Comparison of ENCODE assay signal across 28 mouse cellular contexts in genomic region chr14:122424441-122424840, GRCm38 (mm10). TPM values are rescaled to one million over a fixed set of nuclear protein-coding genes. Genes with fewer than 3 reads are reported as not detected.
A peak's percentile ranks its signal among the peaks of the same experiment; 100 is the strongest.
DNase-seq lines count a peak whose midpoint lies in the region; ATAC-seq and TF ChIP-seq lines count a peak whose summit lies in the region.
"Had no signal": no experiment of that assay in that cellular context is flagged by ENCODE, and none has a peak within 500 bp of the region (broad histone marks: within the 10 kb centered on the region; RNA-seq: fewer than 3 reads in every experiment).

No protein-coding gene starts in this region.

- no peaks in the 10 kb centered on the region for H3K36me3 ChIP-seq in embryonic facial prominence, embryonic 14.5 days (ENCODE audit: control insufficient read depth, insufficient read depth, low read length)
- no peaks in the 10 kb centered on the region for H3K36me3 ChIP-seq in embryonic facial prominence, embryonic 10.5 days (replicated peaks)
- H3K36me3 ChIP-seq in limb, embryonic 14.5 days (ENCODE audit: control insufficient read depth, insufficient read depth, low read length): no peaks in the 10 kb centered on the region
- H3K36me3 ChIP-seq in limb, embryonic 10.5 days: no peaks in the 10 kb centered on the region
- H3K36me3 ChIP-seq: embryonic facial prominence, embryonic 15.5 days; forebrain, embryonic 12.5 days; heart, embryonic 12.5 days; heart, embryonic 15.5 days; hindbrain, embryonic 10.5 days had no signal

- 0 out of 2 replicates have a peak, but pooled peaks cover 3% of the 10 kb centered on the region for H3K4me1 ChIP-seq in embryonic facial prominence, embryonic 14.5 days (ENCODE audit: control insufficient read depth, insufficient read depth, low read length)
- H3K4me1 ChIP-seq in embryonic facial prominence, embryonic 10.5 days: peaks cover 38% of the 10 kb centered on the region
- no peaks in the 10 kb centered on the region for H3K4me1 ChIP-seq in limb, embryonic 14.5 days (ENCODE audit: control insufficient read depth, insufficient read depth, low read length)
- peaks cover 32% of the 10 kb centered on the region for H3K4me1 ChIP-seq in limb, embryonic 10.5 days
- H3K4me1 ChIP-seq: heart, embryonic 12.5 days; heart, embryonic 15.5 days had no signal

- H3K27me3 ChIP-seq in embryonic facial prominence, embryonic 14.5 days (replicated peaks; ENCODE audit: control insufficient read depth, insufficient read depth, low read length): no peaks in the 10 kb centered on the region
- peaks cover 11% of the 10 kb centered on the region; the same call in 1 of the 2 replicates for H3K27me3 ChIP-seq in embryonic facial prominence, embryonic 10.5 days (replicated peaks; ENCODE audit: low read depth, poor library complexity, severe bottlenecking)
- H3K27me3 ChIP-seq in limb, embryonic 14.5 days (ENCODE audit: control insufficient read depth, insufficient read depth, low read length): no peaks in the 10 kb centered on the region
- H3K27me3 ChIP-seq in limb, embryonic 10.5 days (ENCODE audit: low read depth, poor library complexity, severe bottlenecking): no peaks in the 10 kb centered on the region
- H3K27me3 ChIP-seq: embryonic facial prominence, embryonic 15.5 days had no signal

- no peak overlapping the region for H3K27ac ChIP-seq in embryonic facial prominence, embryonic 14.5 days (replicated peaks; ENCODE audit: low read depth, low read length)
- no peak overlapping the region for H3K27ac ChIP-seq in embryonic facial prominence, embryonic 10.5 days (replicated peaks)
- no peak overlapping the region for H3K27ac ChIP-seq in limb, embryonic 14.5 days (replicated peaks; ENCODE audit: low read depth, low read length)
- H3K27ac ChIP-seq in limb, embryonic 10.5 days: no peak overlapping the region
- H3K27ac ChIP-seq: embryonic facial prominence, embryonic 15.5 days; forebrain, embryonic 12.5 days; heart, embryonic 15.5 days; hindbrain, embryonic 10.5 days; hindbrain, embryonic 14.5 days had no signal

- H3K9ac ChIP-seq in embryonic facial prominence, embryonic 14.5 days (ENCODE audit: low read depth, low read length): no peak overlapping the region
- no peak overlapping the region for H3K9ac ChIP-seq in limb, embryonic 14.5 days (ENCODE audit: low read depth, low read length, severe bottlenecking)
- H3K9ac ChIP-seq: embryonic facial prominence, embryonic 15.5 days; forebrain, embryonic 12.5 days; heart, embryonic 12.5 days; heart, embryonic 15.5 days; hindbrain, embryonic 14.5 days had no signal

- WGBS in embryonic facial prominence, embryonic 14.5 days: 50% methylated on average over 3 of the region's 3 CpGs
- WGBS in embryonic facial prominence, embryonic 10.5 days: 95% methylated on average over 3 of the region's 3 CpGs
- 66% methylated on average over 3 of the region's 3 CpGs for WGBS in limb, embryonic 14.5 days
- 92% methylated on average over 3 of the region's 3 CpGs for whole genome bisulfite sequencing in limb, embryonic 10.5 days

- no peaks in the 10 kb centered on the region for H3K9me3 ChIP-seq in embryonic facial prominence, embryonic 14.5 days (ENCODE audit: control insufficient read depth, low read length)
- H3K9me3 ChIP-seq in embryonic facial prominence, embryonic 10.5 days: no peaks in the 10 kb centered on the region
- H3K9me3 ChIP-seq in limb, embryonic 14.5 days (ENCODE audit: control insufficient read depth, low read length): no peaks in the 10 kb centered on the region
- H3K9me3 ChIP-seq in limb, embryonic 10.5 days (replicated peaks): no peaks in the 10 kb centered on the region
- H3K9me3 ChIP-seq: embryonic facial prominence, embryonic 15.5 days; forebrain, embryonic 12.5 days; heart, embryonic 12.5 days; heart, embryonic 15.5 days; hindbrain, embryonic 10.5 days had no signal

- H3K4me2 ChIP-seq in embryonic facial prominence, embryonic 14.5 days (ENCODE audit: low read depth, low read length): no peak overlapping the region
- H3K4me2 ChIP-seq in limb, embryonic 14.5 days (replicated peaks; ENCODE audit: low read depth, low read length, severe bottlenecking): no peak overlapping the region
- H3K4me2 ChIP-seq: embryonic facial prominence, embryonic 15.5 days; forebrain, embryonic 12.5 days; heart, embryonic 12.5 days; heart, embryonic 15.5 days; hindbrain, embryonic 14.5 days had no signal

- peak; percentile 60 for DNase-seq in embryonic facial prominence, embryonic 14.5 days (ENCODE audit: low spot score)
- no peak for DNase-seq in embryonic facial prominence, embryonic 10.5 days (ENCODE audit: low spot score)
- DNase-seq in limb, embryonic 14.5 days (ENCODE audit: low spot score): peak; percentile 23
- no peak for DNase-seq in limb, embryonic 10.5 days (ENCODE audit: low spot score)
- peak; percentile 74 for DNase-seq in brain, embryonic 14.5 days (ENCODE audit: low read depth)
- no peak for DNase-seq in neural tube, embryonic 10.5 days (ENCODE audit: extremely low spot score, low spot score)
- DNase-seq: adrenal gland, adult 2 months; adrenal gland, postnatal 14 days; cerebellum, adult 11-12 months; cerebellum, adult 8-10 months; cerebellum, postnatal 10 days; cerebellum, postnatal 36 days; embryo, embryonic 11 days; gastrocnemius, postnatal 25 days; heart, adult 18-20 months; heart, postnatal 10 days; heart, postnatal 36 days had no signal

- no peak for TF ChIP-seq CTCF in brain, embryonic 14.5 days (IDR thresholded peaks at IDR 0.05; ENCODE audit: borderline replicate concordance, extremely low read depth, insufficient read depth, insufficient read length)

- no peak overlapping the region for H3K4me3 ChIP-seq in embryonic facial prominence, embryonic 14.5 days (ENCODE audit: low read depth, low read length)
- H3K4me3 ChIP-seq in embryonic facial prominence, embryonic 10.5 days: no peak overlapping the region
- no peak overlapping the region for H3K4me3 ChIP-seq in limb, embryonic 14.5 days (replicated peaks; ENCODE audit: low read length)
- H3K4me3 ChIP-seq in limb, embryonic 10.5 days: no peak overlapping the region
- H3K4me3 ChIP-seq: embryonic facial prominence, embryonic 15.5 days; forebrain, embryonic 12.5 days; heart, embryonic 12.5 days; heart, embryonic 15.5 days; hindbrain, embryonic 10.5 days had no signal

- no peak for ATAC-seq in embryonic facial prominence, embryonic 14.5 days (ENCODE audit: low read depth)
- ATAC-seq in limb, embryonic 14.5 days (ENCODE audit: low FRiP score, low read depth): no peak
- ATAC-seq: forebrain, embryonic 16.5 days; intestine, postnatal 0 days had no signal

- TF ChIP-seq POLR2A in limb, embryonic 14.5 days (IDR thresholded peaks at IDR 0.05; ENCODE audit: borderline replicate concordance, extremely low read depth, insufficient read depth, insufficient read length): no peak
- TF ChIP-seq POLR2A in brain, embryonic 14.5 days (IDR thresholded peaks at IDR 0.05; ENCODE audit: borderline replicate concordance, extremely low read depth, insufficient read depth, insufficient read length, poor library complexity, severe bottlenecking): no peak

RNA-seq across cellular contexts. Expression of gene Gm5089, which starts 26.5 kb away (rescaled TPM):
- polyA plus RNA-seq in embryonic facial prominence, embryonic 14.5 days (2014; fragmentation: Nextera tagmentation; extraction: Ambion mirVana): not detected in 2 replicates
- 0.50 and 0.56 TPM in 2 replicates for polyA plus RNA-seq in embryonic facial prominence, embryonic 10.5 days (2016; fragmentation: Nextera tagmentation; extraction: Ambion mirVana)
- polyA plus RNA-seq in limb, embryonic 14.5 days (2012; rRNA removed): not detected in 2 replicates
- polyA plus RNA-seq in limb, embryonic 14.5 days (2014; fragmentation: Nextera tagmentation; extraction: Ambion mirVana): 0.25 TPM in 1 of 2 replicates, not detected in the other
- 0.36 and 0.56 TPM in 2 replicates for polyA plus RNA-seq in limb, embryonic 10.5 days (2016; fragmentation: Nextera tagmentation; extraction: Ambion mirVana)
- 0.16 and 0.52 TPM in 2 replicates for polyA plus RNA-seq in brain, embryonic 14.5 days (2012; rRNA removed)
- polyA plus RNA-seq: adrenal gland, adult 2 months; embryonic facial prominence, embryonic 11.5 days; gonadal fat pad, adult 2 months; heart, embryonic 12.5 days; heart, embryonic 15.5 days; intestine, embryonic 14.5 days; intestine, postnatal 0 days had no signal

RNA-seq across cellular contexts. Expression of gene Zic5, which starts 41.0 kb away (rescaled TPM):
- polyA plus RNA-seq in embryonic facial prominence, embryonic 14.5 days (2014; fragmentation: Nextera tagmentation; extraction: Ambion mirVana): 1.9 and 2.1 TPM in 2 replicates
- 6.2 and 6.9 TPM in 2 replicates for polyA plus RNA-seq in embryonic facial prominence, embryonic 10.5 days (2016; fragmentation: Nextera tagmentation; extraction: Ambion mirVana)
- 0.47 and 1.3 TPM in 2 replicates for polyA plus RNA-seq in limb, embryonic 14.5 days (2012; rRNA removed)
- polyA plus RNA-seq in limb, embryonic 14.5 days (2014; fragmentation: Nextera tagmentation; extraction: Ambion mirVana): 0.76 and 0.94 TPM in 2 replicates
- polyA plus RNA-seq in limb, embryonic 10.5 days (2016; fragmentation: Nextera tagmentation; extraction: Ambion mirVana): 13.8 and 14.9 TPM in 2 replicates
- 10.4 and 18.6 TPM in 2 replicates for polyA plus RNA-seq in brain, embryonic 14.5 days (2012; rRNA removed)
- polyA plus RNA-seq: gonadal fat pad, adult 2 months; intestine, embryonic 14.5 days; intestine, postnatal 0 days had no signal

RNA-seq across cellular contexts. Expression of gene Zic2, which starts 50.8 kb away (rescaled TPM):
- 1.6 TPM in 2 replicates for polyA plus RNA-seq in embryonic facial prominence, embryonic 14.5 days (2014; fragmentation: Nextera tagmentation; extraction: Ambion mirVana)
- polyA plus RNA-seq in embryonic facial prominence, embryonic 10.5 days (2016; fragmentation: Nextera tagmentation; extraction: Ambion mirVana): 2.2 and 2.4 TPM in 2 replicates
- 4.0 and 6.0 TPM in 2 replicates for polyA plus RNA-seq in limb, embryonic 14.5 days (2012; rRNA removed)
- polyA plus RNA-seq in limb, embryonic 14.5 days (2014; fragmentation: Nextera tagmentation; extraction: Ambion mirVana): 0.80 and 1.1 TPM in 2 replicates
- 5.0 and 5.1 TPM in 2 replicates for polyA plus RNA-seq in limb, embryonic 10.5 days (2016; fragmentation: Nextera tagmentation; extraction: Ambion mirVana)
- polyA plus RNA-seq in brain, embryonic 14.5 days (2012; rRNA removed): 51.8 and 66.8 TPM in 2 replicates
- polyA plus RNA-seq: heart, embryonic 12.5 days; heart, embryonic 15.5 days; intestine, embryonic 14.5 days; intestine, postnatal 0 days had no signal

Comparison
In these comparisons a context has a peak if more than half of its experiments do, and no peak if none do; other contexts are left out.
1. DNase-seq: peak in embryonic facial prominence, embryonic 14.5 days (single experiment), limb, embryonic 14.5 days (single experiment) and brain, embryonic 14.5 days (single experiment); none in embryonic facial prominence, embryonic 10.5 days (single experiment), limb, embryonic 10.5 days (single experiment) and neural tube, embryonic 10.5 days (single experiment).